Mouse (Mus musculus) stomach, embryonic 15.5 days (tissue): Measurements from ENCODE around the gene Slc48a1. TPM values are rescaled to one million over a fixed set of nuclear protein-coding genes. Genes with fewer than 3 reads are reported as not detected.

ENCODE experiments used
- ATAC-seq: fragments of 200-750 bp; cut with Nextera tagmentation; 2 replicates; pipeline ENCODE4 v1.8.0; 2017; ENCODE audit warnings: low read depth, moderate number of reproducible peaks, moderate TSS enrichment; ENCODE audit not compliant: insufficient read depth, low FRiP score
- H3K27ac ChIP-seq: fragments of 300-500 bp; sonication (generic); 2 replicates; pipeline ENCODE4 v1.5.1; 2015; ENCODE audit warnings: mild to moderate bottlenecking, inconsistent platforms
- H3K27me3 ChIP-seq: fragments of 300-500 bp; sonication (generic); replicated peaks from 2 replicates; pipeline ENCODE4 v1.6.1; 2015; ENCODE audit warnings: inconsistent platforms
- H3K36me3 ChIP-seq: fragments of 300-500 bp; sonication (generic); 2 replicates; pipeline ENCODE4 v1.6.1; 2015; ENCODE audit warnings: inconsistent platforms
- H3K4me1 ChIP-seq: fragments of 300-500 bp; sonication (generic); 2 replicates; pipeline ENCODE4 v1.6.1; 2015; ENCODE audit warnings: inconsistent platforms
- H3K4me2 ChIP-seq: fragments of 300-500 bp; sonication (generic); 2 replicates; pipeline ENCODE4 v1.6.1; 2015; ENCODE audit warnings: mild to moderate bottlenecking, inconsistent platforms
- H3K4me3 ChIP-seq: fragments of 300-500 bp; sonication (generic); replicated peaks from 2 replicates; pipeline ENCODE4 v1.5.1; 2015; ENCODE audit warnings: inconsistent platforms
- H3K9ac ChIP-seq: fragments of 300-500 bp; sonication (generic); 2 replicates; pipeline ENCODE4 v1.6.1; 2015; ENCODE audit warnings: inconsistent platforms
- H3K9me3 ChIP-seq: fragments of 300-500 bp; sonication (generic); 2 replicates; pipeline ENCODE4 v1.6.1; 2016; ENCODE audit warnings: inconsistent platforms
- WGBS: fragments of 180-500 bp; shearing (Covaris S2); methylation state at CpG from one replicate; pipeline ENCODE4 v1.1.7; 2015; 5-methylcytosine and 5-hydroxymethylcytosine counted together
- polyA plus RNA-seq: library from polyadenylated mRNA; unstranded; fragments of >200 nt; fragmentation: Nextera tagmentation; extraction: Ambion mirVana; gene quantifications from 2 replicates; pipeline ENCODE4 v1.2.1, GENCODE M21; 2015

The Slc48a1 gene
- polyA plus RNA-seq, 1 experiment from 2014 or later: 41.9 TPM

DNA sequence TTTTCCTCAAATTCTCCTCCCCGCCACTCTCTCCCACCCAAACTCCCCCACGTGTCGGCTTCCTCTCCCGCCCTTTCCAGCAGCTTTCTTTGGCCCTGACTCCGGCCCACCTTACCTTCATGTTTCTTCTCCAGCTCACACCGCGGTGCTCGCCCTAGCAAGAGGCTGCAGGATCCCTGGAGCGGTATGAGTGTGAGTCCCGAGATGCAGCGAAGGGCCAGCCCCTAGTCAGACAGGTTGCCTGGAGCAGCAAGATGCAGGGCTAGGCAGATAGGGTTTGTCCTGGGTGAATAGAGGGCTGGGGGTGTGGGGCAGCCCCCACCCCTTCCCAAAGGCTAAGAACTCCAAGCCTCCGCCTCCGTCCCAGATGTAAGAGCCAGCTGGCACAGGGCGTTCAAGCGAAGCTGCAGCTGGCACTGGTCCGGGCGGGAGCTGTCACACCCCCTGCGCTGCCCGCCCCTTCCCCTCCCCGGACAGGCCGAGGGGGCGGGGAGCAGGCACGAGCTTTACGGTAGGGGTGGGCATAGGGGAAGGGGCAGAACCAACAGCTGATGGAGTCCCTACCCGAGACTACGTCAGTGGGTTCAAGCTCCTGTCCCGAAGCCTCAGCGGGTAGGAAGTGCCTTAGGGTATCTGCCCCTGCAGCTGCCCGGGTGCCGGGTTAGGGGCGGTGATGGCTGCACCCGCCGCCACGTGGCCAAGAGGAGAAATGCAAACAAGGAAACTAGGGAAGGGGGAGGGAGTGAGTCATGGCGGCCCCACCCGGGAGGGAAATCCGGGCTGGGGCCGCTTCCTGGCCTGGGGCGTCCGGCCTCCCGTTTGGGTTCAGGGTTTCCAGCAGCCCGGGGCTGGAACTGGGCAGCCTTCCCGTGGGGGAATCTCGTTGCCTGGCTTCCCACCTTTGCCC lies 10.8 kb upstream of the Slc48a1 start, which contains the start of gene Rapgef3:
Rapgef3 (minus strand) TSS at position 693 of the 907 bp plus-strand sequence.
- Histone ChIP-seq H3K9ac (peak within 1 kb of the TSS; percentile 29; the same call in 1 of the 2 replicates), H3K27ac (peak within 1 kb of the TSS; percentile 75), H3K27me3 (peaks cover 21% of the 10 kb centered on the region), H3K9me3 (no peaks in the 10 kb centered on the region), H3K36me3 (no peaks in the 10 kb centered on the region), H3K4me2 (peak within 1 kb of the TSS; percentile 97), H3K4me1 (peaks cover 28% of the 10 kb centered on the region), H3K4me3 (peak within 1 kb of the TSS; percentile 55)
- ATAC-seq: peak; percentile 80
- WGBS: under 1% methylated on average over 44 of the region's 44 CpGs

DNA sequence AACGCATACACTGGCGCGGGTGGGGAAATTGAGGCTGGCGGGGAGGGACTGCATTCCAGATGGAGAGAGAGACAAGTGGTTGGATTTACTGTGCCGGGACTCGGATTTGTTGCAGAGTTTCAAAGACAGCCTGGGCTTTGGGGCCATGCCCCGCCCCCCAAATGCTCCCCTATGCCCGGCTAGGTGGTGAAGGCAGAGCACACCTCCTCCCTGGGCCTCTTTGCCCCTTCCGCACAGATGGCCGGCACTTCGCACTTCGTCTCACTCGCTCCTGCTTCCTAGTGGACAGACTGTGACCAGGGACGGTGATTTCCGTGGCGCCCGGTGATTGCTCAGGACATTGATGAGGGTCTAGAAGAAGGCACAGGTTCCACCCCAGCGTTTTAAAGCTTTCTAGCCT lies 10.1 kb upstream of the Slc48a1 start:
- Histone ChIP-seq H3K9ac (peak overlapping the region; percentile 29; the same call in 1 of the 2 replicates), H3K4me2 (peak overlapping the region; percentile 97), H3K27me3 (peaks cover 21% of the 10 kb centered on the region), H3K4me1 (peaks cover 32% of the 10 kb centered on the region), H3K9me3 (no peaks in the 10 kb centered on the region), H3K4me3 (peak overlapping the region; percentile 55), H3K36me3 (no peaks in the 10 kb centered on the region), H3K27ac (peak overlapping the region; percentile 75)
- under 1% methylated on average over 18 of the region's 18 CpGs for WGBS
- ATAC-seq: peak; percentile 13

DNA sequence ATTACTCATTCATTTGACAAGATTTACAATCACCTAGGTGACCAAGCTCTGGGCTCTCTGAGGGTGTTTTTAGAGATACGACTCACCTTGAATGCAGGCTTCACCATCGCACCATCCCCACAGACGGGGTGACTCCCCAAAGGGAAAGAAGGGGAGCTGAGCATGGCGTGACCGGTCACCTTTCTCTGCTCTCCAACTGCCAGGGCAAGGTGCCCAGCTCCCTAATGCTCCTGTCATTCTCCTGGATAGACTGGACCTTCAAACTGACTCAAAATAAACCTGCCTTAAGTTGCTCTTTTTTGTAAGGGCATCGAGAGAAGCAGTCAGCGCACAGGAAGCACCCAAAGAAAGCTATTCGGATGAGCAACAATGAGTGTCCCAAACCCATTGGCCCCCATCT lies 8.0 kb upstream of the Slc48a1 start:
- H3K36me3 ChIP-seq: no peaks in the 10 kb centered on the region
- H3K27ac ChIP-seq: no peak overlapping the region
- no peaks in the 10 kb centered on the region for H3K9me3 ChIP-seq
- H3K4me1 ChIP-seq: peaks cover 39% of the 10 kb centered on the region
- ATAC-seq: no peak
- 79% methylated on average over 8 of the region's 8 CpGs for WGBS
- H3K9ac ChIP-seq: no peak overlapping the region
- peaks cover 21% of the 10 kb centered on the region for H3K27me3 ChIP-seq
- no peak overlapping the region for H3K4me3 ChIP-seq
- H3K4me2 ChIP-seq: no peak overlapping the region

DNA sequence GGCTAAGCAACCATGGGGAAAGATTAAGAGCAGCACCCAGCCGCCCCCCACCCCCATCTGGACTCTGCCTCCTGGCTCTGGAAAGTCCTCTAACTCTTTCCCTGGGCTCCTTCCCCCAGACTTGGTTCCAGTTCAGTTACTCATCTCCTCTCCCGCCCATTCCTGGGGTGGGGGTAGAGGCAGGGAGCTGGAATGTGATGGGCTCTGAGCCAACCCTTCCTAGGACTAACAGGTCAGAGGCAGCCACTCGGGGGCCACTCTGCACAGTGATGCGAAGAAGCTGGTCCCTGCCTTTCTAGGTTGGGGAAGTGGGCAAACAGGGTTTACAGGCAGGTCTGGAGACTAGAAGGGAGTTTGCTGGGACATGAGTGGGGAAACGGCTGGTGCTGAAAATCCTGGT lies 5.2 kb upstream of the Slc48a1 start:
- Histone ChIP-seq H3K4me1 (peaks cover 24% of the 10 kb centered on the region), H3K36me3 (no peaks in the 10 kb centered on the region), H3K9ac (no peak overlapping the region), H3K4me2 (no peak overlapping the region), H3K4me3 (no peak overlapping the region), H3K9me3 (no peaks in the 10 kb centered on the region), H3K27me3 (peaks cover 11% of the 10 kb centered on the region), H3K27ac (peak overlapping the region; percentile 55)
- ATAC-seq: peak; percentile 61; the same call in 1 of the 2 replicates
- WGBS: 18% methylated on average over 5 of the region's 5 CpGs

DNA sequence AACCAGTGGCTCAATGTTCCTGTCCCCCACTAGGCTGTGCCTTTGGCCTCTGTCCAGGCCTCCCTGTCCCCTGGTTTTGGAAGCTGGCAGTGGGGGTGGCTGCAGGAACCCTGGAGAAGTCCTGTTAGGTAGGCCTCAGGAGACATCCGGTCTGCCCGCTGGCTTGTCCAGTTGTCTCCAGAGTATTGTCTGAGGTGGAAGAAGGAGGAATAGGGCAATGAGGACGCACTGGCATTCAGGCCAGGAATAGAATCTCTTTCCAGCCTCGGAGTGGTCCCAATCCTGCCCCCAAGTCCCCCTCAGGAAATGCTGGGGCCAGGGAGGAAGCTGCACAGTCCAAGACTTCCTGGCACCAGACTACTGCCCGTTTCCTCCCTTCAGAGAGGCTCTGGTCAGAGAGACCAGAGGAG lies 4.4 kb upstream of the Slc48a1 start:
- H3K9ac ChIP-seq: no peak overlapping the region
- H3K4me1 ChIP-seq: peaks cover 21% of the 10 kb centered on the region

DNA sequence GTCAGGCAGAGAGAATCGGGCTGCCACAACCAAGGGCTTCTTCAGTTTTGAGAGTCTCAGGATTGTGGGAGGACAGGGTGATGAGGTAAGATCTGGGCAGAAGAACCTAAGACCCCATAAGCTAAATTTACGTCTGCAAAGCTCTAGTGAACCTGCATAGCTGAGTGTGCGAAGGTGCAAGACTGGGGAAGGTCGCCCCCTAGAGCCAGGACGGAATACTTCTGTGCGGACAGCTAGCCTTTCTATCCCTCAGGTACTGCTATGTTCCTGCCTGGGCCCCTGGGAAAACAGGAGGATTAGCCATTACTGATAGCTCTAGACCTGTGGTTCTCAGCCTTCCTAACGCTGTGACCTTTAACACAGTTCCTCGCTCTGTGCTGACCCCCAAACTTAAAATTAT lies 1.8 kb upstream of the Slc48a1 start:
- no peaks in the 10 kb centered on the region for H3K36me3 ChIP-seq
- H3K4me3 ChIP-seq: no peak overlapping the region
- no peak overlapping the region for H3K4me2 ChIP-seq
- peaks cover 27% of the 10 kb centered on the region for H3K4me1 ChIP-seq
- H3K9ac ChIP-seq: no peak overlapping the region
- no peak overlapping the region for H3K27ac ChIP-seq
- no peak for ATAC-seq
- no peaks in the 10 kb centered on the region for H3K9me3 ChIP-seq
- 7% methylated on average over 8 of the region's 8 CpGs for WGBS
- no peaks in the 10 kb centered on the region for H3K27me3 ChIP-seq

More for the DNA sequence above, 4.4 kb upstream of the Slc48a1 start:
- peaks cover 7% of the 10 kb centered on the region; the same call in 1 of the 2 replicates for H3K27me3 ChIP-seq
- H3K4me3 ChIP-seq: no peak overlapping the region
- H3K27ac ChIP-seq: peak overlapping the region; percentile 55
- 64% methylated on average over 5 of the region's 5 CpGs for WGBS
- no peaks in the 10 kb centered on the region for H3K36me3 ChIP-seq
- no peaks in the 10 kb centered on the region for H3K9me3 ChIP-seq
- peak; percentile 51; the same call in 1 of the 2 replicates for ATAC-seq
- no peak overlapping the region for H3K4me2 ChIP-seq

DNA sequence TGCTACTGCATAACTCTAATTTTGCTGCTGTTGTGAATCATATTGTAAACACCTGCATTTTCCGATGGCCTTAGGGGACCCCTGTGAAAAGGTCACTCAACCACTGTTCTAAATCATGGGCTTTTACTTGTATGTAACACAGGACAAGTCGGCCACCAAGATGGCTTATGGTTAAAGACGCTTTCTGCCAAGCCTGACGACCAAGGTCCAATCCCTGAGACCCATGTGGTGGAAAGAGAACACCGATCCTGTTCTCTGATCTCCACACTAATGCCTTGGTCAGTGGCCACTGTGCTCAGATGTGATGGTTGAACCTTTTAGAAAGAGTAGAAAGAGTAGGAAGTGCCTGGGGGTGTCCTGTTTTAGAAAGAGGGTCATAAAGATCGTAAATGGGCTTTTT lies 1.4 kb upstream of the Slc48a1 start:
- H3K9me3 ChIP-seq: no peaks in the 10 kb centered on the region
- H3K4me2 ChIP-seq: no peak overlapping the region
- H3K36me3 ChIP-seq: no peaks in the 10 kb centered on the region
- 77% methylated on average over 6 of the region's 6 CpGs for WGBS
- ATAC-seq: no peak
- no peak overlapping the region for H3K27ac ChIP-seq
- H3K4me1 ChIP-seq: peaks cover 27% of the 10 kb centered on the region
- H3K9ac ChIP-seq: no peak overlapping the region
- no peaks in the 10 kb centered on the region for H3K27me3 ChIP-seq
- no peak overlapping the region for H3K4me3 ChIP-seq

DNA sequence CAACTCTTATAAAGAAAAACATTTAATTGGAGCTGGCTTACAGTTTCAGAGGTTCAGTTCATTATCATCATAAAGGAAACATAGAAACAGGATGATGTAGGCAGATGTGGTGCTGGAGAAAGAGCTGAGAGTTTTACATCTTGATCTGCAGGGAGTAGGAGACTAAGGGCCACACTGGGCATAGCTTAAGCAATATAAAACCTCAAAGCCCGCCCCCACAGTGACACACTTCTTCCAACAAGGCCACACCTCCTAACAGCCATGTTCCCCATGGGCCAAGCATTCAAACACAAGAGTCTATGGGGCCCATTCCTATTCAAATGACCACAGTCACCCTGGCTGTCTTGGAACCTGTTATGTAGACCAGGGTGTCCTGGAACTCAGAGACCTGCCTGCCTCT lies 1.3 kb downstream of the Slc48a1 start:
- Histone ChIP-seq H3K9ac (no peak overlapping the region), H3K27me3 (no peaks in the 10 kb centered on the region), H3K36me3 (no peaks in the 10 kb centered on the region), H3K4me1 (peaks cover 19% of the 10 kb centered on the region), H3K4me2 (no peak overlapping the region), H3K9me3 (no peaks in the 10 kb centered on the region), H3K27ac (no peak overlapping the region), H3K4me3 (no peak overlapping the region)
- ATAC-seq: no peak
- 86% methylated on average over 1 of the region's 1 CpGs for WGBS

DNA sequence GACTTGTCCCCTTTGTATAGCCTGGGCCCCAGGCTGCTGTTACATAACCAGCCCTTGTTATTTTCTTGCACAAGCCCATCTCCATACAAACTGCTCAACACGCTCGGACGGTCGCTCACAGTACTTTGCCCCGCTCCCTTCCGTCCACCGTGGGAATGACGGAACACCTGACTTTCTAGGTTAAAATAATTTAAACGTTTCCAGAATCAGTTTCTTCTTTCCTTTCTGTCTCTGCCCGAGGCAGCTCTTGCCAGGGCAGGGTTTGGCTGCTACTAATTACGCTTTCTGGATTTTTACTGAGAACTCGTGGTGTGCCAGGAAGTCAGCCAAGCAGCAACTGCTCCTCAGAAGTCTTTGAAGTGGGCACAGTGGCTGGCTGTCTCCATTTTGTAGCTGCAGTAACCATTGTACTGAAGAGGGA lies 2.3 kb downstream of the Slc48a1 start:
- WGBS: 81% methylated on average over 12 of the region's 12 CpGs
- Histone ChIP-seq H3K9me3 (no peaks in the 10 kb centered on the region), H3K27ac (peak overlapping the region; percentile 35; the same call in 1 of the 2 replicates), H3K4me2 (no peak overlapping the region), H3K9ac (no peak overlapping the region), H3K4me3 (no peak overlapping the region), H3K4me1 (peaks cover 24% of the 10 kb centered on the region), H3K36me3 (no peaks in the 10 kb centered on the region), H3K27me3 (no peaks in the 10 kb centered on the region)
- no peak for ATAC-seq

DNA sequence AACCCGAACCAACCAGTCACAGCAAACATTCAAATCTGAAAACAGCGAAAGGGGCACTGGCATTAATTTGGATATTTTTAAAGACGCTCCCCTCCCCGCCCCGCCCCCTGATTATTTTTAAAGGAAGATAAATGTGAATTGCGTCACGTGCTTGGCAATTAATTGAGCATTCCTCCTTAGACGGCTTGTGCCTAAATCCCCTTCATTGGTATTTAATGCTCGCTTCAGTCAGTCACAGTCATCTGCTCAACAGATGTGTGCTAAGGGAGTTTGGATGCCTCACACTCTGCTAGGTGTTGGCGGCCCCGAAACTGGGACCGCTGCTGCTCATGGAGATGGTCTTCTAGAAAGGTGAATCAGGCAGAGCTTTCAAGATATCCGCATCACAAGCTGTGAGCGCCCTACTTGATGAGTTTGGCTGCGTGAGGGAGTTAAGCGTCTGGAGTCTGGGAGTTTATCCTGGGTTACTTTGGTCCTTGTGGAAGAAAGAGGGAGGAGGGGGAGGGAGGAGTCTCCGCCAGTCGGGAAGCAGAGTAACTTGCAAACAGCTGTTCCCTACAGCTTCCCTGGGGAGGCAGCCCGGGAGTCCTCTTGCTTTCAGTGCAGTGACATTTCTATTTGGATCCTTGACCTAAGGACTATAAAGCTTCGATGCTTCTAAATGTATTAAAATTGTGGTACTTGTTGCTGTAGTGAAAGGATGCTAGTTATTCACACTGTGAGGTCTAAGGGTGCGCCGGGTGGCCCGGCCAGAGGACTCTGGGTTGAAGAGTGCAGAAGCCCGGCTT lies 3.8 kb downstream of the Slc48a1 start:
- WGBS: 14% methylated on average over 24 of the region's 24 CpGs
- Histone ChIP-seq H3K4me3 (peak overlapping the region; percentile 22), H3K4me2 (peak overlapping the region; percentile 51), H3K27me3 (no peaks in the 10 kb centered on the region), H3K9me3 (no peaks in the 10 kb centered on the region), H3K9ac (no peak overlapping the region), H3K36me3 (no peaks in the 10 kb centered on the region), H3K4me1 (peaks cover 24% of the 10 kb centered on the region), H3K27ac (peak overlapping the region; percentile 72)
- 0 out of 2 replicates have a peak, but pooled peaks have one; percentile 3 for ATAC-seq

DNA sequence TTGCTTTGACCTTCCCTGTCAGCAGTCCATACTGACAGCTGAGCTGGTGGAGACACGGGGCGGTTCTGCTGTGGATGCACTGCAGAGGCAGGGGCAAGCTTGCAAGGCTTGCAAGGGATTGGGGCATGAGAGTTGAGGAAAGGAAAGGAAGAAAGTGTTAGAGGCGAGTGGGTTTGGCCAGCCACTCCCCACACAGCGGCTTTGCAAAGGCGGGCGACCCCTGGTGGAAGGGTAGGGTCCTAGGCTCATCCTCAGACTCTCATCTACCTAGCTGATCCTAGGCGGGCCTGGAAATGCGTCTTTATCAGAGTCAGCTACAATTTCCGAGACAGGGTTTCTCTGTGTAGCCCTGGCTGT lies 4.4 kb downstream of the Slc48a1 start:
- 0 out of 2 replicates have a peak, but pooled peaks have one; percentile 24 for ATAC-seq
- Histone ChIP-seq H3K27me3 (no peaks in the 10 kb centered on the region), H3K9me3 (no peaks in the 10 kb centered on the region)

More for the DNA sequence above, 4.4 kb downstream of the Slc48a1 start:
- Histone ChIP-seq H3K36me3 (no peaks in the 10 kb centered on the region), H3K4me1 (peaks cover 28% of the 10 kb centered on the region), H3K9ac (no peak overlapping the region), H3K27ac (peak overlapping the region; percentile 72), H3K4me2 (peak overlapping the region; percentile 51), H3K4me3 (peak overlapping the region; percentile 22)
- WGBS: 9% methylated on average over 9 of the region's 9 CpGs
